ENCODE assay signal across 16 mouse cellular contexts in genomic region chr10:122651932-122652331, GRCm38 (mm10). TPM values are rescaled to one million over a fixed set of nuclear protein-coding genes. Genes with fewer than 3 reads are reported as not detected.
DNase-seq lines count a peak whose midpoint lies in the region; ATAC-seq lines count a peak whose summit lies in the region.
"Had no signal": no experiment of that assay in that cellular context is flagged by ENCODE, and none has a peak within 500 bp of the region (broad histone marks: within the 10 kb centered on the region; RNA-seq: fewer than 3 reads in every experiment).

No protein-coding gene starts in this region.

- ATAC-seq in hematopoietic stem cell, adult 5-6 weeks (replicated peaks in 1 of 2; ENCODE audit: insufficient read depth in 1 of 2, low FRiP score in 2 of 2, low TSS enrichment in 1 of 2, low read depth in 1 of 2, poor library complexity in 2 of 2, severe bottlenecking in 2 of 2): peak; percentile 60 to 76
- ATAC-seq: forebrain, embryonic 13.5 days; intestine, postnatal 0 days had no signal

- peak; percentile 59 to 72 for DNase-seq in CD8-positive naive resting alpha-beta T cell, adult 2 months (ENCODE audit: low read depth in 2 of 2, low spot score in 2 of 2)
- peak; percentile 11 to 35 for DNase-seq in natural killer cell, adult 2 months (ENCODE audit: low spot score in 2 of 2)
- peak; percentile 74 for DNase-seq in thymus, postnatal 25 days
- DNase-seq in lung, postnatal 36 days: no peak
- no peak for DNase-seq in left cerebral cortex, adult 11 months (ENCODE audit: low spot score)
- no peak for DNase-seq in urinary bladder, adult 18-20 months (ENCODE audit: low spot score in 2 of 2)
- DNase-seq: adrenal gland, adult 8-10 months; cerebellum, adult 11 months; cerebellum, postnatal 25 days; heart, adult 18-20 months; heart, postnatal 14 days; lung, postnatal 10 days; retina, postnatal 1 day had no signal

RNA-seq across cellular contexts. Expression of gene Ppm1h, which starts 26.6 kb away (rescaled TPM):
- total RNA-seq in hematopoietic stem cell, adult 5-6 weeks (2017): 23.1 and 24.1 TPM in 2 replicates

Comparison
In these comparisons a context has a peak if more than half of its experiments do, and no peak if none do; other contexts are left out.
1. DNase-seq: peak in CD8-positive naive resting alpha-beta T cell, adult 2 months (2 of 2), natural killer cell, adult 2 months (2 of 2) and thymus, postnatal 25 days (single experiment); none in lung, postnatal 36 days (single experiment), left cerebral cortex, adult 11 months (single experiment) and urinary bladder, adult 18-20 months (0 of 2).